Mouse (Mus musculus) MEL (cell line): Measurements from ENCODE around the gene Pitpnc1. TPM values are rescaled to one million over a fixed set of nuclear protein-coding genes. Genes with fewer than 3 reads are reported as not detected.

ENCODE experiments used
- DNase-seq: peaks from one replicate; pipeline ENCODE4 v3.0.0; 2011; ENCODE audit warnings: low read depth, low spot score
- H3K27ac ChIP-seq: 2 replicates; pipeline ENCODE4 v1.5.1; 2012; ENCODE audit warnings: low read depth, mild to moderate bottlenecking, control low read depth, low read length, moderate library complexity; ENCODE audit not compliant: control insufficient read depth
- H3K27me3 ChIP-seq, 2 experiments: fragments of 150-350 bp in 1 of 2; sonication (generic) in 1 of 2; 2 replicates each; pipeline ENCODE4 v1.6.1; 2012; ENCODE audit warnings: low read length in 2 of 2, mild to moderate bottlenecking in 2 of 2, improper control_type of control experiment in 1 of 2, moderate library complexity in 1 of 2; ENCODE audit not compliant: insufficient read depth in 2 of 2, control insufficient read depth in 1 of 2
- H3K36me3 ChIP-seq, 2 experiments: 2 replicates each; pipeline ENCODE4 v1.6.1; 2012 to 2014; ENCODE audit warnings: low read length in 2 of 2, improper control_type of control experiment in 1 of 2, inconsistent platforms in 1 of 2, mild to moderate bottlenecking in 1 of 2; ENCODE audit not compliant: insufficient read depth in 2 of 2, control insufficient read depth in 1 of 2
- H3K4me1 ChIP-seq, 2 experiments: fragments of 150-350 bp in 1 of 2; sonication (generic) in 1 of 2; 2 replicates each; pipeline ENCODE4 v1.6.1; 2012; ENCODE audit warnings: low read length in 2 of 2, improper control_type of control experiment in 1 of 2, mild to moderate bottlenecking in 1 of 2; ENCODE audit not compliant: insufficient read depth in 2 of 2, control insufficient read depth in 1 of 2
- H3K4me3 ChIP-seq, 2 experiments: fragments of 150-350 bp in 1 of 2; sonication (generic) in 1 of 2; 2 replicates each; pipeline ENCODE4 v1.5.1; 2012; ENCODE audit warnings: low read depth in 2 of 2, low read length in 2 of 2, mild to moderate bottlenecking in 2 of 2, moderate library complexity in 2 of 2, control low read depth in 1 of 2, improper control_type of control experiment in 1 of 2; ENCODE audit not compliant: control insufficient read depth in 1 of 2, insufficient read depth in 1 of 2
- H3K79me2 ChIP-seq: 2 replicates; pipeline ENCODE4 v1.6.1; 2012; ENCODE audit warnings: mild to moderate bottlenecking, low read length, moderate library complexity; ENCODE audit not compliant: control insufficient read depth, poor library complexity, insufficient read depth
- H3K9ac ChIP-seq: 2 replicates; pipeline ENCODE4 v1.6.1; 2012; ENCODE audit warnings: low read depth, mild to moderate bottlenecking, control low read depth, low read length, moderate library complexity; ENCODE audit not compliant: control insufficient read depth, poor library complexity, severe bottlenecking
- H3K9me3 ChIP-seq: fragments of 150-350 bp; sonication (generic); replicated peaks from 2 replicates; pipeline ENCODE4 v1.6.1; 2012; ENCODE audit warnings: mild to moderate bottlenecking, low read length, improper control_type of control experiment, moderate library complexity; ENCODE audit not compliant: insufficient read depth
- BHLHE40 ChIP-seq: IDR thresholded peaks from 2 replicates; pipeline ENCODE4 v1.6.1; 2012; ENCODE audit warnings: low read depth, mild to moderate bottlenecking, inconsistent platforms, low read length, improper control_type of control experiment, borderline replicate concordance
- CHD2 ChIP-seq: IDR thresholded peaks from 2 replicates; pipeline ENCODE4 v1.6.1; 2011; ENCODE audit warnings: low read length, improper control_type of control experiment
- CTCF ChIP-seq, 3 experiments: IDR thresholded peaks in 2 of 3; conservative IDR thresholded peaks in 1 of 3; 2 replicates each; pipeline ENCODE4 v1.5.1; 2011 to 2012; ENCODE audit warnings: low read length in 3 of 3, low read depth in 2 of 3, mild to moderate bottlenecking in 2 of 3, improper control_type of control experiment in 1 of 3, inconsistent platforms in 1 of 3, mixed read lengths in 1 of 3, moderate library complexity in 1 of 3; ENCODE audit not compliant: control insufficient read depth in 1 of 3, insufficient read depth in 1 of 3, poor library complexity in 1 of 3, severe bottlenecking in 1 of 3
- E2F4 ChIP-seq: IDR thresholded peaks from 2 replicates; pipeline ENCODE4 v1.6.1; 2011; ENCODE audit warnings: low read depth, low read length, improper control_type of control experiment, borderline replicate concordance
- ETS1 ChIP-seq: IDR thresholded peaks from 2 replicates; pipeline ENCODE4 v1.6.1; 2012; ENCODE audit warnings: low read depth, mild to moderate bottlenecking, inconsistent platforms, low read length, improper control_type of control experiment, moderate library complexity
- MAX ChIP-seq: IDR thresholded peaks from 2 replicates; pipeline ENCODE4 v1.6.1; 2011; ENCODE audit warnings: low read length, improper control_type of control experiment
- MEF2A ChIP-seq: IDR thresholded peaks from 2 replicates; pipeline ENCODE4 v1.6.1; 2014; ENCODE audit warnings: low read depth, mild to moderate bottlenecking, inconsistent platforms, low read length, improper control_type of control experiment; ENCODE audit not compliant: poor library complexity, insufficient replicate concordance, severe bottlenecking; ENCODE audit errors: extremely low read depth
- NELFE ChIP-seq: IDR thresholded peaks from 2 replicates; pipeline ENCODE4 v1.6.1; 2011; ENCODE audit warnings: low read depth, low read length, improper control_type of control experiment
- NRF1 ChIP-seq: IDR thresholded peaks from 2 replicates; pipeline ENCODE4 v1.6.1; 2014; ENCODE audit warnings: low read depth, mild to moderate bottlenecking, inconsistent platforms, low read length, improper control_type of control experiment, moderate library complexity; ENCODE audit not compliant: poor library complexity, insufficient read depth, severe bottlenecking
- POLR2A ChIP-seq, 2 experiments: IDR thresholded peaks; 2 replicates each; pipeline ENCODE4 v1.6.1; 2011 to 2012; ENCODE audit warnings: low read length in 2 of 2, mild to moderate bottlenecking in 2 of 2, control low read depth in 1 of 2, improper control_type of control experiment in 1 of 2, low read depth in 1 of 2, moderate library complexity in 1 of 2; ENCODE audit not compliant: control insufficient read depth in 1 of 2, insufficient read depth in 1 of 2, poor library complexity in 1 of 2
- POLR2AphosphoS5 ChIP-seq: IDR thresholded peaks from 2 replicates; pipeline ENCODE4 v1.6.1; 2012; ENCODE audit warnings: low read depth, borderline replicate concordance, mild to moderate bottlenecking, inconsistent platforms, low read length, moderate library complexity, mixed read lengths
- RCOR1 ChIP-seq: IDR thresholded peaks from 2 replicates; pipeline ENCODE4 v1.6.1; 2012; ENCODE audit warnings: low read depth, mild to moderate bottlenecking, inconsistent platforms, low read length, improper control_type of control experiment
- SIN3A ChIP-seq: IDR thresholded peaks from 2 replicates; pipeline ENCODE4 v1.6.1; 2012; ENCODE audit warnings: low read length, improper control_type of control experiment, inconsistent platforms
- SMC3 ChIP-seq: IDR thresholded peaks from 2 replicates; pipeline ENCODE4 v1.6.1; 2011; ENCODE audit warnings: low read depth, low read length, improper control_type of control experiment
- TAL1 ChIP-seq: IDR thresholded peaks from 2 replicates; pipeline ENCODE4 v1.6.1; 2012; ENCODE audit warnings: mild to moderate bottlenecking, inconsistent platforms, low read length, moderate library complexity, mixed read lengths
- TBP ChIP-seq: IDR thresholded peaks from 2 replicates; pipeline ENCODE4 v1.8.0; 2011; ENCODE audit warnings: low read depth, low read length, improper control_type of control experiment
- USF2 ChIP-seq, 2 experiments: IDR thresholded peaks; 2 replicates each; pipeline ENCODE4 v1.6.1; 2011 to 2012; ENCODE audit warnings: improper control_type of control experiment in 2 of 2, low read length in 2 of 2, borderline replicate concordance in 1 of 2, inconsistent platforms in 1 of 2, low read depth in 1 of 2, mild to moderate bottlenecking in 1 of 2; ENCODE audit not compliant: insufficient read depth in 1 of 2
- ZKSCAN1 ChIP-seq: IDR thresholded peaks from 2 replicates; pipeline ENCODE4 v1.6.1; 2012; ENCODE audit warnings: low read depth, mild to moderate bottlenecking, inconsistent platforms, low read length, improper control_type of control experiment, moderate library complexity
- ZMIZ1 ChIP-seq: IDR thresholded peaks from 2 replicates; pipeline ENCODE4 v1.6.1; 2012; ENCODE audit warnings: low read depth, mild to moderate bottlenecking, inconsistent platforms, low read length, improper control_type of control experiment, moderate library complexity
- polyA plus RNA-seq, 2 experiments: library from polyadenylated mRNA; stranded (reverse) in 1 of 2; unstranded in 1 of 2; fragments of >175 nt in 1 of 2; fragments of >200 nt in 1 of 2; gene quantifications; 2 replicates each; pipeline versions ENCODE4 v1.2.1 to v1.2.4; 2012; ENCODE audit warnings: low replicate concordance in 2 of 2, low read depth in 1 of 2; ENCODE audit not compliant: insufficient read length in 2 of 2, insufficient read depth in 1 of 2, missing spikeins in 1 of 2
- total RNA-seq: library from RNA; depleted of rRNA; stranded (reverse); fragments of 300-350 nt; gene quantifications from 2 replicates; pipeline ENCODE4 v1.2.3, GENCODE M21; 2012

Pitpnc1 gene
- total and polyA plus RNA-seq, 3 experiments, result 19.3 to 25.3 TPM; not detected in 1

DNA sequence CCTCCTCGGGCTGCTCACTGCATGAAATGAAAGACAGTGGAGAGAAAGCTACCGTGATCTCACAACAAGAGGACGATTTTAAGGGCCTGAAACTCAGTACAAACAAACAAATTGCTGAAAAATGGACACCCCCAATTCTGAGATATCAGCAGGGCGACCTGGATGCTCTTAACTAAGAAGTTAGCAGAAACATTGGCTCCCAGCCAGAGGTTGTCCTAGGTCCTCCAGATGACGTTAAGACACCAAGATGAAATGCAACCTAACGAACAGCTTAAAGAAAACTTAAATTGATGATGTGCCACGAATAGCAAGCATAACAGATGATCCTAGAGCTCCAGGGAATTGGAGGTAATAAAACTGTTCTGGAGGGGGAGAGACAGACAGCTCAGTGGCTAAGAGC lies 69.7 kb downstream of the Pitpnc1 start:
- peak; percentile 85 for DNase-seq
- Histone ChIP-seq H3K36me3 (peaks cover 2 to 26% of the 10 kb centered on the region in 2 experiments; a peak in 3 of 4 replicates), H3K9me3 (no peaks in the 10 kb centered on the region), H3K4me1 (peaks cover 18 to 44% of the 10 kb centered on the region in 2 experiments), H3K79me2 (peaks cover 26% of the 10 kb centered on the region), H3K9ac (peak overlapping the region; percentile 16; the same call in 1 of the 2 replicates), H3K27ac (peak overlapping the region; percentile 50), H3K27me3 (no peaks in the 10 kb centered on the region), H3K4me3 (no peak overlapping the region; a peak in 1 of 4 replicates)
- TF ChIP-seq E2F4 (no peak), BHLHE40 (no peak), SIN3A (peak; percentile 14; the same call in 1 of the 2 replicates), ETS1 (peak; percentile 7; the same call in 1 of the 2 replicates)

GRCm38 (mm10) chr11:107400005-107400404 lies 70.5 kb downstream of the Pitpnc1 start:
- Histone ChIP-seq H3K27me3 (no peaks in the 10 kb centered on the region), H3K36me3 (peaks cover 2 to 26% of the 10 kb centered on the region in 2 experiments; a peak in 3 of 4 replicates), H3K9me3 (no peaks in the 10 kb centered on the region), H3K4me3 (no peak overlapping the region), H3K79me2 (peaks cover 20% of the 10 kb centered on the region), H3K27ac (no peak overlapping the region), H3K9ac (no peak overlapping the region), H3K4me1 (peaks cover 18 to 37% of the 10 kb centered on the region in 2 experiments)
- DNase-seq, result no peak
- no peak for TF ChIP-seq BHLHE40
- TF ChIP-seq CHD2, result no peak
- no peak for TF ChIP-seq NRF1
- TF ChIP-seq SIN3A, result no peak
- TF ChIP-seq TAL1, result no peak
- TF ChIP-seq E2F4, result no peak
- TF ChIP-seq MAX, result no peak
- no peak for TF ChIP-seq MEF2A
- no peak for TF ChIP-seq POLR2AphosphoS5
- no peak for TF ChIP-seq SMC3
- no peak for TF ChIP-seq USF2 (IDR thresholded peaks at IDR 0.05; ENCODE audit: borderline replicate concordance in 1 of 2, insufficient read depth in 1 of 2, low read depth in 1 of 2, low read length in 2 of 2)
- no peak for TF ChIP-seq ETS1
- TF ChIP-seq CTCF (IDR thresholded peaks at IDR 0.05 in 2 of 3, conservative IDR thresholded peaks at IDR 0.05 in 1 of 3; ENCODE audit: control insufficient read depth in 1 of 3, insufficient read depth in 1 of 3, low read depth in 2 of 3, low read length in 3 of 3, poor library complexity in 1 of 3, severe bottlenecking in 1 of 3), result no peak
- no peak for TF ChIP-seq NELFE
- no peak for TF ChIP-seq TBP
- TF ChIP-seq ZMIZ1, result no peak
- TF ChIP-seq ZKSCAN1, result no peak
- TF ChIP-seq RCOR1, result no peak
- no peak for TF ChIP-seq POLR2A (IDR thresholded peaks at IDR 0.05; ENCODE audit: control insufficient read depth in 1 of 2, insufficient read depth in 1 of 2, low read depth in 1 of 2, low read length in 2 of 2, poor library complexity in 1 of 2)
